Mouse (Mus musculus): Measurements from ENCODE around the gene Rras. TPM values are rescaled to one million over a fixed set of nuclear protein-coding genes. Genes with fewer than 3 reads are reported as not detected.

Gene Rras
- polyA plus RNA-seq, 1 experiment from 2014 or later: 44.9 TPM

DNA sequence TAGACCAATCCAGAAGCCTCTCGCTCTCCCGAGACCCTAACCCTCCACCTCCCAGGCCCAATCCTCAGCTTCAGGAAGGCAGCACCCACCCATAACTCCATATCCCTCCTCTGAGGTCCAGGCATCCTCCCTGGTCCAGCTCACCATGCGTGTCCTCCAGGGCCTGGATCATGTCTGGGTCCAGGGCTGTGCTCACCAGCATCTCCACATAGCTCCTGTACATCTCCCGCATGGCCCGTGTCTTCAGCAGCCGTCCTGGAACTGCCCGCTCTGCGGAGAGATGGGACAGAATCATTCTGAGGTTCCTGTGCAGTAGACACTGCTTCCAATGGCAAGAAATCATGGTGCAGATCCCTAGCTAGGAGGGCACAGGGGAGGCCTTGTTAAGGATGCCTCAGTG is 13.1 kb downstream of the Rras start:
- H3K27me3 ChIP-seq: no peaks in the 10 kb centered on the region
- no peak overlapping the region for H3K4me2 ChIP-seq
- H3K9me3 ChIP-seq: no peaks in the 10 kb centered on the region
- no peak overlapping the region for H3K9ac ChIP-seq
- H3K4me3 ChIP-seq: no peak overlapping the region
- 96% methylated on average over 8 of the region's 8 CpGs for WGBS
- no peak overlapping the region for H3K27ac ChIP-seq
- H3K36me3 ChIP-seq: peaks cover 91% of the 10 kb centered on the region
- ATAC-seq (ENCODE audit: insufficient number of reproducible peaks, low FRiP score, low TSS enrichment, low read depth): no peak
- H3K4me1 ChIP-seq: 0 out of 2 replicates have a peak, but pooled peaks cover 8% of the 10 kb centered on the region

DNA sequence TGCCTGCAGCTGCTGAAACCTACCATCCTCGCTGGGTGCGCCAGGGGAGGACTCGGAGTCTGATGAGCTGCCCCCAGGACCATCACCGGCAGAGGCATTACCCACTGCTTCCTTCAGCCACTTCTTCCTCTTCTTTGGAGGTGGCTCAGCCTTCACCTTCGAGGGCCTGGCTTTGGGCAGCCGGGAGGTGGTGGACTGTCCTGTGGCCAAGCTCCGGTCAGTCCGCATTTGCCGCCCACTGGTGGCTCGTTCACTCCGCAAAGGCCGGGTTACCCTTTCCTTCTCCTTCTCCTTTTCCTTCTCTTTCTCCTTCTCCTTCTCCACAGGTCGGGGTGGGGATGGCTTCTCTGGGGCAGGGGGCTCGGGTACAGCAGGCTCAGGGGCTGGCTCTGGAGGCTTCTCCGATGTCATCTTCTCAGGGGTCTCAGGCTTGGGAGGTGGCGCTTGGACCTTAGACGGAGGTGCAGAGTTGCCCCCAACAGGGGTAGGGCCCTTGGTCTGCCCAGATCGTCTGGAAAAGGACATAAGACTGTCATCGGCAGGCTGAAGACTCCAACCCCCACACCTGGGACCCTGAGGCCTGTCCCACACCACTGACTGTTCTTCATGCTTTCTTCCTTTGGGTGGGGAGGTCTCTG is 16.1 kb downstream of the Rras start:
- Histone ChIP-seq H3K27ac (no peak overlapping the region), H3K9ac (no peak overlapping the region), H3K4me2 (no peak overlapping the region), H3K4me1 (0 out of 2 replicates have a peak, but pooled peaks cover 4% of the 10 kb centered on the region), H3K9me3 (no peaks in the 10 kb centered on the region), H3K27me3 (no peaks in the 10 kb centered on the region), H3K36me3 (peaks cover 98% of the 10 kb centered on the region), H3K4me3 (no peak overlapping the region)
- WGBS: 94% methylated on average over 19 of the region's 19 CpGs
- no peak for ATAC-seq (ENCODE audit: insufficient number of reproducible peaks, low FRiP score, low TSS enrichment, low read depth)

DNA sequence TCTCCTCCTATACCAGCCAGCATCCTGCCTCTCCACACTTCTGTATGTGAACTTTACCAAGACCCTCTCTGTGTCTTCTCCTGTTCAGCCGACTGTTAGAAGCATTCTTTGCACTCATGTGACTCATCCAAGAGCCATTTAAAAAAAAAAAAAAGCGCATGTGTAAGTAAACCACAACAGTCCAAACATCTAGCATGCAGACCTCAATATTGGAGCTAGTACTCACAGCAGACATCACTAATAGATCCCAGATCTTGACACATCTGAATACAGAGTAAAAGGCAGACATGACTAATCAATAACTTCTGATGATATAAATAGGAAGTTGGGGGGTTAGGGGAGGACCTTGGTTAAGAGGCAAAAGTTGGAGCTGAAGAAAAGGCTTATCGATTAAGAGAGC is 17.9 kb downstream of the Rras start:
- H3K4me1 ChIP-seq: 0 out of 2 replicates have a peak, but pooled peaks cover 4% of the 10 kb centered on the region
- ATAC-seq (ENCODE audit: insufficient number of reproducible peaks, low FRiP score, low TSS enrichment, low read depth): no peak
- WGBS: 84% methylated on average over 3 of the region's 3 CpGs

DNA sequence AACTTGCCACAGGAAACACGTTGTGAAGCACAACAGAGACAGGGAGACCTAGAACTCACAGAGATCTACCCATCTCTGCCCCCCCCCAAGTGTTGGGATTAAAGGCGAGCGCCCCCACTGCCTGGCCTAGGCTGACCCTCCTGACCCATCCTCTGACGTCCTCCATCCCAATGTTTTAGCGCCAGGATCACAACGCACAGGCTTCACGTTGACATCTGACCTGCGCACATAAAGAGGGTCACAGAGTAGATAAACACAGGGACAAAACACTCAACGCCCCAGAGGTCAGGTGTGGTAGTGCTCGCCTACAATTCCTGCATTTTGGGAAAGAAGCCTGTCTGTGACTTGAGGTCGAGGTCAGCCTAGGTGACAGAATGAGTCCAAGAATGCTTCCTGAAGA is 18.9 kb downstream of the Rras start:
- H3K4me1 ChIP-seq: 0 out of 2 replicates have a peak, but pooled peaks cover 4% of the 10 kb centered on the region
- no peaks in the 10 kb centered on the region for H3K27me3 ChIP-seq
- H3K36me3 ChIP-seq: peaks cover 99% of the 10 kb centered on the region
- no peak for ATAC-seq (ENCODE audit: insufficient number of reproducible peaks, low FRiP score, low TSS enrichment, low read depth)
- no peak overlapping the region for H3K4me2 ChIP-seq
- 89% methylated on average over 11 of the region's 11 CpGs for WGBS
- H3K27ac ChIP-seq: no peak overlapping the region
- no peak overlapping the region for H3K9ac ChIP-seq
- no peak overlapping the region for H3K4me3 ChIP-seq
- no peaks in the 10 kb centered on the region for H3K9me3 ChIP-seq

More for the DNA sequence above, 17.9 kb downstream of the Rras start:
- Histone ChIP-seq H3K36me3 (peaks cover 99% of the 10 kb centered on the region), H3K9ac (no peak overlapping the region), H3K9me3 (no peaks in the 10 kb centered on the region), H3K4me3 (no peak overlapping the region), H3K27ac (no peak overlapping the region), H3K27me3 (no peaks in the 10 kb centered on the region), H3K4me2 (no peak overlapping the region)

DNA sequence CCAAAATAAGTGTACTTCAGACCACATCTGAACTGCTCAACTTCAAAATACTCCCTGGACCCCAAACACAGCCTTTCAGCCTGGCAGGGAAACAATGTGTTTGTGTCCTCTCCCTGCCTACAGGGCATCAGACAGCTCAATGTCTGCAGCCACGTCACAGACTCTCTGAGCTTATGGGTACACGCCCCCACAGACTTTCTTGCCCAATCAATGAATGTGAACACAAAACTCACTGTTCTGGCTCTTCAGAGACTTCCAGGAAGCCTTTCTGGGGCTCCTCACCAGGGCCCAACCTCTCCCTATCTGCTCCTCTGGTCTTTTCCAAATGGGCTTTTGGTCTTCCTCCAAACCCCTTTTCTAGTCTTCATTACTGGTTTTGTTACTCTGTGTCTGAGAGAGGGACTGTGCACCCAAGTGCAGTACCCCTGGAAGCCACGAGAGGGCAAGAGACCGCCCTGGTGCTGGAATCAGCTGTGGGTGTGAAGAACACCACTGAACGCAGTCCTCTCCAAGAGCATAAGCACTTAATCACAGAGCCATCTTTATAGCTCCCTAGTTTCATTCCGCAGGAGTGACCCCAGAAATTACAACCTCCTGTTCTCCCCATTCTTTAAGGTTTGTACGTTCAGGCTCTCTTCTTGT is 20.1 kb downstream of the Rras start:
- no peak overlapping the region; the same call in 1 of the 2 replicates for H3K27ac ChIP-seq
- no peaks in the 10 kb centered on the region for H3K9me3 ChIP-seq
- ATAC-seq (ENCODE audit: insufficient number of reproducible peaks, low FRiP score, low TSS enrichment, low read depth): no peak
- H3K4me1 ChIP-seq: 0 out of 2 replicates have a peak, but pooled peaks cover 4% of the 10 kb centered on the region
- H3K9ac ChIP-seq: no peak overlapping the region
- no peaks in the 10 kb centered on the region for H3K27me3 ChIP-seq
- H3K4me3 ChIP-seq: no peak overlapping the region
- H3K36me3 ChIP-seq: peaks cover 99% of the 10 kb centered on the region
- H3K4me2 ChIP-seq: no peak overlapping the region
- WGBS: 72% methylated on average over 7 of the region's 7 CpGs

DNA sequence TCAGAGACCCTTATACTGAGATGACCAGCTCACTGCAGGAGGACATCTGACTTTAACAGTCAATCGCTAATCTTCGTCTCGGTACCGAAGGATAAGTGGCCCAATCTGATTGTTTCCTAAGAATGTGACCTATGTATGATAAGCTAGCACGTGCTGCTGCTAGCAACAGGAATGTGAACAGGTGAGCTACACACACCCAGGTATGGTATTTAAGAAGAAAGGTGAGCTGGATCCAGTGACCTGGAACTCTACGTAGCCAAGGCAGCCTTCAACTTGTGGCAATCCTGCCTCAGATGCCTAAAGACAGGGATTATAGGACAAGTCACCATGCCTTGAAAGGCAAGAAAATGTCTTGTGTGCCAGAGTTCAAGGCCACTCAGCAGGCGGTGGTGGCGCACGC is 20.6 kb downstream of the Rras start:
- WGBS: 92% methylated on average over 9 of the region's 9 CpGs
- Histone ChIP-seq H3K27me3 (no peaks in the 10 kb centered on the region), H3K4me2 (no peak overlapping the region), H3K9ac (no peak overlapping the region), H3K4me3 (no peak overlapping the region), H3K4me1 (0 out of 2 replicates have a peak, but pooled peaks cover 4% of the 10 kb centered on the region), H3K9me3 (no peaks in the 10 kb centered on the region), H3K27ac (no peak overlapping the region), H3K36me3 (peaks cover 99% of the 10 kb centered on the region)
- ATAC-seq (ENCODE audit: insufficient number of reproducible peaks, low FRiP score, low TSS enrichment, low read depth): no peak

DNA sequence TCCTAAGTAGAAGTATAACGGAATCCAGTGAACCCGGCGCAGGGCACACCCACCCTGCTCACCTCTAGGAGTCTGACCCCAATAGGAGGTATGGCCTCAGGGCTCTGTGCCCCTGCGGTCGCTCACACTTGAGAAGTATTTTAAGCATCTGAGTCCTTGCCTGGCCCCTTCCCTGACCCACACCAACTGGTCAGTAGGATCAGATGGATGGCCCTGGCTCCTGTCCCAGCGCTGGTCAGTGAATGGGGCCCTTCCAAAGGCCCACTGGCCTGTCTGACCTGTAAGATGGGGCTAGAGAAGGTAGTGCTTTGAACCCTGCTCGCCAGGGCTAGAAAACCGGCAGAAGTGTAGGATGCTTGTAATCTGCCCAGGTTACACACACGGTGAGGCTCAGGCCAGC is 23.1 kb downstream of the Rras start:
- H3K9me3 ChIP-seq: no peaks in the 10 kb centered on the region
- no peak overlapping the region for H3K27ac ChIP-seq
- no peak overlapping the region for H3K4me3 ChIP-seq
- no peak overlapping the region for H3K4me2 ChIP-seq
- 94% methylated on average over 9 of the region's 9 CpGs for WGBS
- ATAC-seq (ENCODE audit: insufficient number of reproducible peaks, low FRiP score, low TSS enrichment, low read depth): no peak
- H3K27me3 ChIP-seq: no peaks in the 10 kb centered on the region
- no peak overlapping the region for H3K9ac ChIP-seq
- H3K4me1 ChIP-seq: 0 out of 2 replicates have a peak, but pooled peaks cover 4% of the 10 kb centered on the region
- peaks cover 97% of the 10 kb centered on the region for H3K36me3 ChIP-seq

DNA sequence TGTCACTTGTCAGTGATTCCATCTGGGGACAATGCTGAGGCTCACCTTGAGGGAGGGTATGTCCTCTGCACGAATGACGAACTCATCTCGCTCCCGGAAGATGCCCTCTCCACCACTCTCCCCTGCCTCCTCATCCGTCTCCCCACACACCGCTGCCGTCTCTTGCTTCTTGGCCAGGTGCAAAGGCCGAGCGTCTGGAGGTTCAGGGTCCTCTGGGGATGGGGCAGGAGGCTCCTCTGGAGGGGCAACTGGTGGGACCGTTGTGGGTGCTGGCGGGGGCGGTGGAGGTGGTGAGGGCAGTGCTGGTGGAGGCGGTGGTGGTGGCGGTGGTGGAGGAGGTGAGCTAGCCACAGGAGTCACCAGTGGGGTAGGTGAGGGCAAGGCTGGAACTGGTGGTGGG is 25.5 kb downstream of the Rras start:
- peaks cover 97% of the 10 kb centered on the region for H3K36me3 ChIP-seq
- 0 out of 2 replicates have a peak, but pooled peaks cover 3% of the 10 kb centered on the region for H3K4me1 ChIP-seq
- no peak overlapping the region for H3K27ac ChIP-seq
- no peak overlapping the region for H3K9ac ChIP-seq
- H3K4me2 ChIP-seq: no peak overlapping the region
- ATAC-seq (ENCODE audit: insufficient number of reproducible peaks, low FRiP score, low TSS enrichment, low read depth): no peak
- no peaks in the 10 kb centered on the region for H3K27me3 ChIP-seq
- H3K4me3 ChIP-seq: no peak overlapping the region
- no peaks in the 10 kb centered on the region for H3K9me3 ChIP-seq
- 94% methylated on average over 14 of the region's 14 CpGs for WGBS

DNA sequence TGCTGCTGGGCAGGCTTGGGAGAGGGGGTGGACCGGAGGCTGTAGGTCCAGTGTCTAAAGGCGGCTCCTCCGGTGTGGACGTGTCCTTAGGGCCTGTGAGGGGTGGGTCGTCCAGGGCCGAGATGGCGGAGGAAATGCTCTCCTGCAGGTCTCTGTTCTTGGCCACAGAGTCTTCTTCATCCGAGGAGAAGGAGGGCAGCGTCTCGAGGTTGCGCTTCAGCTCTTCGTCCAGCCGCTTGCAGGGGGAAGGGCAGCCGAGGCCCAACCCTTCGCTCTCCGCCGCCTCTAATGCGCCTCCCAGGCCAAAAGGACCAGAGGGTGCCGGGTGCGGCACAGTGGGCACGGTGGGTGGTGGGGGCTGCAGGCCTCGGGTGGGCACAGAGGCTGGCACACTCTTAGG is 28.0 kb downstream of the Rras start:
- H3K36me3 ChIP-seq: peaks cover 95% of the 10 kb centered on the region
- no peaks in the 10 kb centered on the region for H3K27me3 ChIP-seq
- H3K4me3 ChIP-seq: no peak overlapping the region
- H3K27ac ChIP-seq: no peak overlapping the region
- 91% methylated on average over 22 of the region's 22 CpGs for WGBS
- H3K9ac ChIP-seq: no peak overlapping the region
- peaks cover 15% of the 10 kb centered on the region for H3K4me1 ChIP-seq
- no peaks in the 10 kb centered on the region for H3K9me3 ChIP-seq
- ATAC-seq (ENCODE audit: insufficient number of reproducible peaks, low FRiP score, low TSS enrichment, low read depth): no peak
- H3K4me2 ChIP-seq: no peak overlapping the region

DNA sequence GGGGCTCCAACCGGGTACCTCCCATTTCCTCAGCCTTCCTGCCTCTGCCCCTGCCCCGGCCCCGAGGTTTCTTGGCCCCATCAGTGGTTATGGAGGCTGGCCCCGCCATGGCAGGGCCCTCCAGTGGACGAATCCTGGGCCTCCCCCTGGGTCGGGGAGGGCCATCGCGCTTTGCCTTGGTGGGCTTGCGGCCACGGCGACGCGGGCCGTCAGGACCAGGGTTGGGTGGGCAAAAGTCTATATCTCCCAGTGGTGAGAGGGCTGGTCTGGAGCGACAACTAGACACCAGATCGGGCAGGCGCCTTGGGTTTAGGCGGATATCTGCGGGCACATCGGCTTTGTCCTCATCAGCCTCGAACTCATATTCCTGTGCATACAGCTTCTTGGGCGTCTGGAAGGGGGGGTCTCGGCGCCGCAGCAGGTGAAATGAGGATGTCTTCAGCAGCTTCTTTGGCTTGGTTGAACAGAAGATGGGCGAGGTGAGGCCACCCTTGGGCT is 29.1 kb downstream of the Rras start:
- Histone ChIP-seq H3K9ac (no peak overlapping the region), H3K4me2 (no peak overlapping the region), H3K4me3 (no peak overlapping the region), H3K9me3 (no peaks in the 10 kb centered on the region), H3K27me3 (no peaks in the 10 kb centered on the region), H3K27ac (no peak overlapping the region), H3K36me3 (peaks cover 83% of the 10 kb centered on the region), H3K4me1 (peaks cover 27% of the 10 kb centered on the region)
- 95% methylated on average over 26 of the region's 26 CpGs for WGBS
- ATAC-seq (ENCODE audit: insufficient number of reproducible peaks, low FRiP score, low TSS enrichment, low read depth): no peak

DNA sequence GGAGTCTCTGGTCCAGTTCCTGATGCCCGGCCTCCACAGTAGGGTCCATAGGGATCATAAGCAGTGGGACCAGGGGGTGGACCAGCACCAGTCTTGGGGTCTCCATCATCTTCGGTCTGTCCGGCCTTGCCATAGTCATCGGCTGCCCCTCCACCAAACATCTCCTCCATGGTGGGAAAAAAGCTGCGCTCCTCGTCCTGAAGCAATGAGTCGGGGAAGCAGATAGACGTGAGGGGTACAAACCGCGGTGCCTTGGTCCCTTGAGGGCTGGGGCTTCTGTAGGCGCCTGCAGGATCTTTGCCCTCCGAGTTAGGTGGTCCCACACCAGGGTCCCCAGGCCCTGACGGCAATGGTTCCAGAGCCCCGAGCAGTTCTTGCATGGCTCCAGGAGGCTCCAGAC is 29.7 kb downstream of the Rras start:
- Histone ChIP-seq H3K27ac (no peak overlapping the region), H3K27me3 (no peaks in the 10 kb centered on the region), H3K4me1 (peaks cover 31% of the 10 kb centered on the region), H3K4me2 (no peak overlapping the region), H3K4me3 (no peak overlapping the region), H3K36me3 (peaks cover 77% of the 10 kb centered on the region), H3K9me3 (no peaks in the 10 kb centered on the region), H3K9ac (no peak overlapping the region)
- 96% methylated on average over 14 of the region's 14 CpGs for WGBS
- ATAC-seq (ENCODE audit: insufficient number of reproducible peaks, low FRiP score, low TSS enrichment, low read depth): no peak
